Mouse (Mus musculus): ENCODE results near the gene Pla2g4d.

Gene Pla2g4d

DNA sequence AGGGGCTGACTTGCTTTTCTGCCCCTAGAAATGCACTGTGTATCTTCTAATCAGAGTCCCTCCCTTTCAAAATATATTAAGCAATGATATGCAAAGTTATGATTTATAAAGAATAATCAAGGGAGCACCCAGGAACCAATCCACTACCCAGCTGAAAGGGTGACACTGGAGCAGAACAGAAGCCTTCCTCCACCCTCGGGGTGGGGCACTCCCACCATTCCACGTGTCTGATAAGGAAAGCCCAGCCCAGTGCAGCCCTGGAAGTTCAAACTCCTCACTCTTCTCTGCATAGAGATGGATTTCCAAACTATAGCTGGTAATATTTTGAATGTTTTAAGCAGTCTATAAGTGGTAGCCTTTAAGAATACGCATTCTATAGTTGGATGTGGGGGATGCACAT lies 57.4 kb downstream of the Pla2g4d start:
- no peaks in the 10 kb centered on the region for H3K27me3 ChIP-seq (ENCODE audit: insufficient read depth, low read length)
- no peaks in the 10 kb centered on the region for H3K9me3 ChIP-seq (ENCODE audit: low read length)
- H3K4me3 ChIP-seq (replicated peaks; ENCODE audit: low read length), result no peak overlapping the region
- no peaks in the 10 kb centered on the region for H3K36me3 ChIP-seq (ENCODE audit: insufficient read depth, low read length)
- H3K4me1 ChIP-seq (replicated peaks; ENCODE audit: low read depth, low read length), result peaks cover 13% of the 10 kb centered on the region
- no peak for TF ChIP-seq POU5F1 (IDR thresholded peaks at IDR 0.05; ENCODE audit: borderline replicate concordance, low read length)
- no peak for TF ChIP-seq CTCF (conservative IDR thresholded peaks at IDR 0.05; ENCODE audit: low read length)
- no peak for TF ChIP-seq NANOG (IDR thresholded peaks at IDR 0.05; ENCODE audit: borderline replicate concordance, low read length)
